Mouse (Mus musculus) forebrain, embryonic 12.5 days (tissue): ENCODE measurements around the gene Irf2. TPM values are rescaled to one million over a fixed set of nuclear protein-coding genes. Genes with fewer than 3 reads are reported as not detected.
A peak's percentile ranks its signal among the peaks of the same experiment; 100 is the strongest.

Experiments used
- ATAC-seq: fragments of 200-750 bp; cut with Nextera tagmentation; 2 replicates; pipeline ENCODE4 v1.8.0; 2017; ENCODE audit warnings: moderate TSS enrichment; ENCODE audit not compliant: low FRiP score
- H3K27ac ChIP-seq: fragments of 300-500 bp; sonication (generic); 2 replicates; pipeline ENCODE4 v1.5.1; 2016; ENCODE audit warnings: mild to moderate bottlenecking
- H3K27me3 ChIP-seq: fragments of 300-500 bp; sonication (generic); 2 replicates; pipeline ENCODE4 v1.6.1; 2016; ENCODE audit warnings: mild to moderate bottlenecking
- H3K36me3 ChIP-seq: fragments of 300-500 bp; sonication (generic); replicated peaks from 2 replicates; pipeline ENCODE4 v1.6.1; 2016; ENCODE audit warnings: mild to moderate bottlenecking
- H3K4me1 ChIP-seq: fragments of 300-500 bp; sonication (generic); 2 replicates; pipeline ENCODE4 v1.6.1; 2016
- H3K4me2 ChIP-seq: fragments of 300-500 bp; sonication (generic); 2 replicates; pipeline ENCODE4 v1.6.1; 2016; ENCODE audit warnings: mild to moderate bottlenecking, moderate library complexity
- H3K4me3 ChIP-seq: fragments of 300-500 bp; sonication (generic); replicated peaks from 2 replicates; pipeline ENCODE4 v1.5.1; 2016; ENCODE audit warnings: mild to moderate bottlenecking
- H3K9ac ChIP-seq: fragments of 300-500 bp; sonication (generic); 2 replicates; pipeline ENCODE4 v1.6.1; 2016; ENCODE audit warnings: mild to moderate bottlenecking
- H3K9me3 ChIP-seq: fragments of 300-500 bp; sonication (generic); 2 replicates; pipeline ENCODE4 v1.6.1; 2016
- WGBS: fragments of 180-500 bp; shearing (Covaris S2); methylation state at CpG from one replicate; pipeline ENCODE4 v1.1.7; 2016; 5-methylcytosine and 5-hydroxymethylcytosine counted together
- polyA plus RNA-seq: library from polyadenylated mRNA; unstranded; fragments of >200 nt; fragmentation: Nextera tagmentation; extraction: Ambion mirVana; gene quantifications from 2 replicates; pipeline ENCODE4 v1.2.1, GENCODE M21; 2016

The Irf2 gene
- polyA plus RNA-seq, 1 experiment from 2014 or later: 11.7 TPM

- WGBS: 86% methylated on average over 5 of the region's 5 CpGs
- no peak overlapping the region for H3K4me3 ChIP-seq
- no peaks in the 10 kb centered on the region for H3K4me1 ChIP-seq
- no peak overlapping the region for H3K27ac ChIP-seq
- no peak overlapping the region for H3K9ac ChIP-seq
- H3K9me3 ChIP-seq: no peaks in the 10 kb centered on the region
- H3K27me3 ChIP-seq: no peaks in the 10 kb centered on the region
- ATAC-seq: no peak
- H3K36me3 ChIP-seq: peaks cover 17% of the 10 kb centered on the region; the same call in 1 of the 2 replicates
- no peak overlapping the region for H3K4me2 ChIP-seq
Observed at GRCm38 (mm10) chr8:46842676-46843181, 103.2 kb downstream of the Irf2 start.

GRCm38 (mm10) chr8:46843855-46844254, 104.3 kb downstream of the Irf2 start:
- H3K4me1 ChIP-seq: no peaks in the 10 kb centered on the region
- H3K9ac ChIP-seq: no peak overlapping the region
- no peak overlapping the region; the same call in 1 of the 2 replicates for H3K27ac ChIP-seq
- no peak overlapping the region for H3K4me2 ChIP-seq
- H3K4me3 ChIP-seq: no peak overlapping the region
- no peaks in the 10 kb centered on the region for H3K9me3 ChIP-seq
- 91% methylated on average over 4 of the region's 4 CpGs for WGBS
- no peaks in the 10 kb centered on the region for H3K27me3 ChIP-seq
- H3K36me3 ChIP-seq: peaks cover 18% of the 10 kb centered on the region; the same call in 1 of the 2 replicates
- no peak for ATAC-seq

- peak overlapping the region; percentile 25; the same call in 1 of the 2 replicates for H3K27ac ChIP-seq
- 93% methylated on average over 3 of the region's 3 CpGs for WGBS
Observed at GRCm38 (mm10) chr8:46844371-46844973, 104.9 kb downstream of the Irf2 start.

GRCm38 (mm10) chr8:46844974-46845774, 105.6 kb downstream of the Irf2 start:
- no peaks in the 10 kb centered on the region for H3K27me3 ChIP-seq
- H3K4me1 ChIP-seq: no peaks in the 10 kb centered on the region
- H3K36me3 ChIP-seq: peaks cover 18% of the 10 kb centered on the region; the same call in 1 of the 2 replicates
- no peaks in the 10 kb centered on the region for H3K9me3 ChIP-seq
- no peak overlapping the region for H3K4me3 ChIP-seq
- H3K4me2 ChIP-seq: no peak overlapping the region
- H3K27ac ChIP-seq: no peak overlapping the region
- ATAC-seq: no peak
- 73% methylated on average over 7 of the region's 7 CpGs for WGBS
- H3K9ac ChIP-seq: no peak overlapping the region

More at GRCm38 (mm10) chr8:46844371-46844973, 104.9 kb downstream of the Irf2 start:
- Histone ChIP-seq H3K9me3 (no peaks in the 10 kb centered on the region), H3K4me3 (no peak overlapping the region), H3K4me2 (no peak overlapping the region), H3K36me3 (peaks cover 18% of the 10 kb centered on the region; the same call in 1 of the 2 replicates), H3K27me3 (no peaks in the 10 kb centered on the region), H3K9ac (no peak overlapping the region), H3K4me1 (no peaks in the 10 kb centered on the region)
- ATAC-seq: no peak

- no peaks in the 10 kb centered on the region for H3K4me1 ChIP-seq
Observed at GRCm38 (mm10) chr8:46845891-46846290, 106.4 kb downstream of the Irf2 start.

GRCm38 (mm10) chr8:46846893-46847292, 107.4 kb downstream of the Irf2 start:
- H3K4me3 ChIP-seq: no peak overlapping the region
- no peaks in the 10 kb centered on the region for H3K4me1 ChIP-seq
- no peak for ATAC-seq
- H3K27ac ChIP-seq: no peak overlapping the region
- 93% methylated on average over 5 of the region's 5 CpGs for WGBS
- peaks cover 18% of the 10 kb centered on the region; the same call in 1 of the 2 replicates for H3K36me3 ChIP-seq
- no peak overlapping the region for H3K9ac ChIP-seq
- no peaks in the 10 kb centered on the region for H3K27me3 ChIP-seq
- no peak overlapping the region for H3K4me2 ChIP-seq
- no peaks in the 10 kb centered on the region for H3K9me3 ChIP-seq

More at GRCm38 (mm10) chr8:46845891-46846290, 106.4 kb downstream of the Irf2 start:
- no peak overlapping the region for H3K4me2 ChIP-seq
- peaks cover 18% of the 10 kb centered on the region; the same call in 1 of the 2 replicates for H3K36me3 ChIP-seq
- H3K9ac ChIP-seq: no peak overlapping the region
- no peak overlapping the region for H3K4me3 ChIP-seq
- no peak overlapping the region for H3K27ac ChIP-seq
- 93% methylated on average over 9 of the region's 9 CpGs for WGBS
- no peaks in the 10 kb centered on the region for H3K27me3 ChIP-seq
- H3K9me3 ChIP-seq: no peaks in the 10 kb centered on the region
- ATAC-seq: no peak

GRCm38 (mm10) chr8:46848011-46848641, 108.6 kb downstream of the Irf2 start:
- H3K4me2 ChIP-seq: no peak overlapping the region
- no peak overlapping the region for H3K4me3 ChIP-seq
- H3K27ac ChIP-seq: no peak overlapping the region
- no peaks in the 10 kb centered on the region for H3K9me3 ChIP-seq
- no peak overlapping the region for H3K9ac ChIP-seq
- no peaks in the 10 kb centered on the region for H3K27me3 ChIP-seq
- 86% methylated on average over 6 of the region's 6 CpGs for WGBS
- peaks cover 18% of the 10 kb centered on the region; the same call in 1 of the 2 replicates for H3K36me3 ChIP-seq
- no peaks in the 10 kb centered on the region for H3K4me1 ChIP-seq
- no peak for ATAC-seq

- 86% methylated on average over 6 of the region's 6 CpGs for WGBS
- ATAC-seq: no peak
- H3K9me3 ChIP-seq: no peaks in the 10 kb centered on the region
Observed at GRCm38 (mm10) chr8:46848931-46849330, 109.4 kb downstream of the Irf2 start.

GRCm38 (mm10) chr8:46849458-46849857, 109.9 kb downstream of the Irf2 start:
- H3K9ac ChIP-seq: no peak overlapping the region
- no peaks in the 10 kb centered on the region for H3K27me3 ChIP-seq
- H3K4me3 ChIP-seq: no peak overlapping the region
- no peak overlapping the region for H3K4me2 ChIP-seq
- H3K4me1 ChIP-seq: no peaks in the 10 kb centered on the region
- peaks cover 18% of the 10 kb centered on the region; the same call in 1 of the 2 replicates for H3K36me3 ChIP-seq
- no peaks in the 10 kb centered on the region for H3K9me3 ChIP-seq
- ATAC-seq: no peak
- WGBS: 36% methylated on average over 2 of the region's 2 CpGs
- no peak overlapping the region for H3K27ac ChIP-seq

More at GRCm38 (mm10) chr8:46848931-46849330, 109.4 kb downstream of the Irf2 start:
- H3K36me3 ChIP-seq: peaks cover 18% of the 10 kb centered on the region; the same call in 1 of the 2 replicates
- H3K27me3 ChIP-seq: no peaks in the 10 kb centered on the region
- no peak overlapping the region for H3K4me3 ChIP-seq
- H3K4me2 ChIP-seq: no peak overlapping the region
- no peak overlapping the region for H3K9ac ChIP-seq
- H3K27ac ChIP-seq: no peak overlapping the region
- no peaks in the 10 kb centered on the region for H3K4me1 ChIP-seq

GRCm38 (mm10) chr8:46850258-46850897, 110.8 kb downstream of the Irf2 start:
- no peak for ATAC-seq
- H3K4me1 ChIP-seq: no peaks in the 10 kb centered on the region
- no peak overlapping the region for H3K4me2 ChIP-seq
- no peak overlapping the region for H3K9ac ChIP-seq
- 94% methylated on average over 6 of the region's 6 CpGs for WGBS
- H3K27me3 ChIP-seq: no peaks in the 10 kb centered on the region
- no peak overlapping the region for H3K27ac ChIP-seq
- H3K9me3 ChIP-seq: no peaks in the 10 kb centered on the region
- no peak overlapping the region for H3K4me3 ChIP-seq
- peaks cover 18% of the 10 kb centered on the region; the same call in 1 of the 2 replicates for H3K36me3 ChIP-seq

- Histone ChIP-seq H3K36me3 (peaks cover 7% of the 10 kb centered on the region; the same call in 1 of the 2 replicates), H3K27ac (no peak overlapping the region), H3K27me3 (no peaks in the 10 kb centered on the region), H3K9me3 (no peaks in the 10 kb centered on the region), H3K4me2 (no peak overlapping the region), H3K9ac (no peak overlapping the region), H3K4me1 (no peaks in the 10 kb centered on the region), H3K4me3 (no peak overlapping the region)
- no peak for ATAC-seq
- 94% methylated on average over 4 of the region's 4 CpGs for WGBS
Observed at GRCm38 (mm10) chr8:46851560-46851959, 112.0 kb downstream of the Irf2 start.
